Mouse (Mus musculus): ENCODE results near the gene Fam83d. TPM values are rescaled to one million over a fixed set of nuclear protein-coding genes. Genes with fewer than 3 reads are reported as not detected.

The Fam83d gene
- 1 to 10 TPM; 4.7 to 6.0 TPM for total RNA-seq (2021)
- long read RNA-seq, experiment 1, partial matches to known transcripts = 0 of 3 reads
- long read RNA-seq, experiment 1, other reads (novel, unspliced or antisense) = 1 of 3 reads
- long read RNA-seq, experiment 2, transcript Fam83d-201 (4 exons, 2,266 nt) = major isoform, 13 of 14 reads
- long read RNA-seq, experiment 2, partial matches to known transcripts = 1 of 14 reads
- long read RNA-seq, experiment 2, other reads (novel, unspliced or antisense) = 0 of 14 reads

DNA sequence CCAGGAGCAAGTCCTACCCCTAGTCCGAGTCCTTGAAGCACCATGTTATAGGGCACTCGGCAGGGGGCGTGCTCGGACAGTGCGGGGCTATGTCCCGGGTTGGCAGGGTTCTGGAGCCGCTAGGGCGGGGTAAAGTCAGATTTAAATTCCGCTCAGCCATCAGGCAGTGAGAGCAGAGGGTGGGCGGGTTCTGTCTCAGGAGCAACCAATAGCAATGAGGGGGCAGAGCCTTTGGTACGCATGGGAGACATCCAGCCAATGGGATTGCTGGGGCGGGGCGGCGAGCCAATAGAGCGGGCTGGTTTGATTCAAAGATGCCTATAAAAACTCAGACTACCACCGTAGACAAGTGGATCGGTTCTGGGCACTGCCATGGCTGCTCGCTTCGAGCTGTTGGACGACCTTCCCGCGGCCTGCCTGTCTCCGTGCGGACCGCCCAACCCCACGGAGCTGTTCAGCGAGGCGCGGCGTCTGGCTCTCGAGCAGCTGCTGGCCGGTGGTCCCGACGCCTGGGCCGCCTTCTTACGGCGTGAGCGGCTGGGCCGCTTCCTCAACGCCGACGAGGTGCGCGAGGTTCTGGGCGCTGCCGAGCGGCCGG, at the start of gene Fam83d:
TSS of gene Fam83d (plus strand) at position 352 of the 598 bp plus-strand sequence.
- peak within 1 kb of the TSS; percentile 70 for H3K4me3 ChIP-seq
- DNase-seq (ENCODE audit: low spot score in 2 of 2) = peak; percentile 94 to 96
- peak within 1 kb of the TSS; percentile 55 for H3K27ac ChIP-seq
- peak; percentile 79 for TF ChIP-seq CTCF (conservative IDR thresholded peaks at IDR 0.05)

DNA sequence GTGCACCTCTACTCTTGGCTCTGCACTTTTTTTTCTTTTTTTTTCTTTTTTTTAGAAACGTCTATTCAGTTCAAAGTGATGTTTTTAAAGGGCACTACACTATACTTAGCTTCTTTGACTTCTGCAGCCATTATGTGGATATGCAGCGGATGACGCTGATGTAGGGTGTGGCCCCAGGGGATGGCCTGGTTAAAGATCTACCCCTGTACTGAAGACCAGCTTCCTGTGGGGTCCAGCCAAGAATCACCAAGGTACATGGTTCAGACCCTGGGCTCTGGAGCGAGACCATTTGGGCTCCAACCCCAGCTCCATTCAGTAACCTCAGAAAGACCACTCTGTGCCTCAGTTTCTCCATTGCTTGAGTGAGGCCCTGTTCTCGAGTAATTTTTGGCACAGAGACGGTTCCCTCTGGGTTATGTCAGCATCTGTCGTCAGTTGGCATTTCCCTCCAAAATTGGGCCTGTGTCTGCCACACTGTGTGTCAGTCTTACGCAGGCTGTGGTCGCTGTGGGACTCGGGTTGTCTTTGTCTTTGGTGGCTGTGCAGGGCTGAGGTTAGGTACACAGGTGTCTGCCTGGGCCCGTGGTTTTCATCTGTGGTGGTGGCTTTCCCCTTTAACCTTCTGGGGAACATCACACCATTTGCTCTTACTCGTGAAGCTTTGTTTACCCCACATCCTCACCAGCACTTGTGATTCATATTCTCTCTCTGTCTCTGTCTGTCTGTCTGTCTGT, 48.9 kb upstream of the Fam83d start:
- Histone ChIP-seq H3K27ac (no peak overlapping the region), H3K4me3 (no peak overlapping the region)
- DNase-seq (ENCODE audit: low spot score in 2 of 2) = no peak
- no peak for TF ChIP-seq CTCF (conservative IDR thresholded peaks at IDR 0.05)

DNA sequence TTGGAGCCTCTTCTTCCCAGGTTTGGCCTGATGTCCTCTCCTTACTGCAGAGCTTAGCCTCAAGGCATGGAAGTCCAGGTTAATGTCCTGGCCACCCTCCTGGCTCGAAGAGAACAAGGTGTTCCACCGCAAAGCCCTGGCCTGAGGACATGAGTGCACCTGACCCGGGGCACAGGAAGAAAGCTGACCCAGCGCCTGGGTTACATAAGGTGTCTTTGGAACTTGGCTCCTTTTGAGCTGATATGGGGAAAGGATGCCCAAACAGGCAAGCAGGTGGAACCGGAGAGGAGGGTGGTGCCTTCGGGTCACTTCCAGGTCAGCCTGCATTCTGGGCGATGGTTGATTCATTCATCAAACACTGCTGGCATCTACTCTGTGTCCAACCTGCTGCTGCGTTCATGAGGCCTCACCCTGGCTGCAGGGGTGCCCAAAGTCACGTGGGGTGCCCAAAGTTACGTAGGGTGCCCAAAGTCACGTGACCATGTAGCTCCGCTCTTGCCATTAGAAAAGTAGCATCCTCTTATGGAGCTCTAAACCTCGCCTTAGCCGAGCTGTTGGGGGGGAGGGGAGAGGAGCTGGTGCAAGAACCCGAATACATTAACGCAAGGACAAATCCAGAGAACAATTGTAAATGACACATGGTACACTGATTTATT, 47.0 kb upstream of the Fam83d start:
- no peak overlapping the region for H3K4me3 ChIP-seq
- no peak for TF ChIP-seq CTCF (conservative IDR thresholded peaks at IDR 0.05)
- H3K27ac ChIP-seq = peak overlapping the region; percentile 64; the same call in 1 of the 2 replicates
- no peak for DNase-seq (ENCODE audit: low spot score in 2 of 2)

DNA sequence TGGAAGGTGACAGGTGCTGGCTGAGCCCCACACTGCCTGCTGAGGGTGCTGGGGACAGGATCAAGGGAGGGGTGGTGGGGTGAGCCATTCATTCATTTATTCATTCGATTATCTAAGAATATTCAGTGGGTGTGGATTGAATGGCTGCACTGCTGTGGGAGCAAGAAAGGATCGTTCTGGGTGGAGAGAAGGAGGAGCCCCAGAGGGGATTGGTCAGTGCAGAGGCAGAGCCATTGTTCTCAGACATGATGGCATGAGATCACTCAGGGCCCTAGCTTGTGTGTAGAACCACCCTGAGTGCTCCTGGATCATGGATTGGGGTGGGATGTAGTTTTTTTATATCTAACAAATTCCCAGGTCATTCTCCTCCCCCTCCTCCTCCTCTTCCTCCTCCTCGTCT, 46.4 kb upstream of the Fam83d start:
- no peak for TF ChIP-seq CTCF (conservative IDR thresholded peaks at IDR 0.05)
- peak overlapping the region; percentile 64; the same call in 1 of the 2 replicates for H3K27ac ChIP-seq
- no peak for DNase-seq (ENCODE audit: low spot score in 2 of 2)
- no peak overlapping the region for H3K4me3 ChIP-seq

DNA sequence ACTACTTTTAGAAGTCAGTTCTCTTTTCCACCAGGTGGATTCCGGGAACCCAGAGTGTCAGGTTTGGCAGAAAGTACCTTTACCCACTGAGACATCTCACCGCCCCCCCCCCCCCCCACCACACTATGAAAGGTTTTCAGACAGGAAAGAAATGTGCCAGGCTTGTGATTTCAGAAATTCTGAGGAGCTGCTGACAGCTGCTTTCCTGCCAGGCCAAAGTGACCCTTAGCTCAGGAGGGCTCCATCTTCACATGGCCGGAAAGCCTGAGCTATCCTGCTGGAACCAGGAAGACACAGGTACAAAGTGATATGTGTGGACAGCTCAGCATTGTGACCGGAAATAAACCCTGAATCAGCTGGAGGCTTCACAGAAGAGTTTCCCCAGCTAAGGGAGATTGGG, 45.8 kb upstream of the Fam83d start:
- DNase-seq (ENCODE audit: low spot score in 2 of 2) = no peak
- H3K4me3 ChIP-seq = no peak overlapping the region
- peak overlapping the region; percentile 85 for H3K27ac ChIP-seq
- TF ChIP-seq CTCF (conservative IDR thresholded peaks at IDR 0.05) = no peak

DNA sequence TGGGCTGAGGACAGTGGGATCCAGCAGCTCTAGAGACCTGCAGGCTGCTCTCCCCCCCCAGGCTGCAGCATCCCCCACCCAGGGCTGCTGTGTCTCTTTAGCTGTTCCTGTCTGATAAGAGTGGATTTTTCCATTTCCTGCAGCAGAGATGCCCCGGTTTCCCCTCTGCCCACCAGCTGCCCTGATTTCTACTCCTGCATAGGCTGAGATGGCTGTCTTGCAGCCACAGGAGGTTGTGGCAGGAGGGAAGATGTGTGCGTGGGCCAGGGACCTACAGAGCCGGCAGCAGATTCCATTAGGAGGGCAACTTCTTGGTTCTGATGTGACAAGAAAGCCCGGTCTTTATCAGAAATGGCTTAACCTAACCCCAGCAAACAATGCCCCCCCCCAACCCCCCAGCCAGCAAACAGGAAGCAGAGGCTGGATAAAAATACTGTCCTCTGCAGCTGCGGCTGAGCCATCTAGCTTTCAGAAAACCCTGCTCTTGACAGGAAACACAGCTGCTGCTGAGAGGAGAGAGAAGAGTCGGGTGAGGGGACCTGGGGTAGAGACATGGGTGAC, 44.8 kb upstream of the Fam83d start:
- H3K4me3 ChIP-seq = no peak overlapping the region
- DNase-seq (ENCODE audit: low spot score in 2 of 2) = no peak
- peak overlapping the region; percentile 85 for H3K27ac ChIP-seq
- TF ChIP-seq CTCF (conservative IDR thresholded peaks at IDR 0.05) = no peak

DNA sequence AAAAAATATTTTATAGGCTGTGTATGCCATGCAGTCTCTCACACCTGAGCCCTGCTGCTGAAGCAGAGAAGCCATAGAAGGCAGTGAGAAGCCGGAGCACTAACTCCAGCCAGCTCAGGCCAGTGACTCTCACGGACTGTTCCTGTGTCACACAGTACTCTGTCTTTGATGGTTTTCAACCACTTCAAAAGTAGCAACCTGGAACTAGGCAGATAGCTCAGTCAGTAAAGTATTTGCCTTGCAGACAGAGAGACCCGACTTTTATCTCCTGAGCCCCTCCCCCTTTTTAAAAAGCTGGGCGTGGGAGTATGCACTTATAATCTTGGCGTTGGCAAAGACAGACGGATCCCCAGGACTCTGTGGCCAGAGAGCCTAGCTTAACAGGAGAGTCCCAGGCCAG, 44.1 kb upstream of the Fam83d start:
- peak overlapping the region; percentile 85 for H3K27ac ChIP-seq
- TF ChIP-seq CTCF (conservative IDR thresholded peaks at IDR 0.05) = no peak
- DNase-seq (ENCODE audit: low spot score in 2 of 2) = no peak
- H3K4me3 ChIP-seq = no peak overlapping the region

DNA sequence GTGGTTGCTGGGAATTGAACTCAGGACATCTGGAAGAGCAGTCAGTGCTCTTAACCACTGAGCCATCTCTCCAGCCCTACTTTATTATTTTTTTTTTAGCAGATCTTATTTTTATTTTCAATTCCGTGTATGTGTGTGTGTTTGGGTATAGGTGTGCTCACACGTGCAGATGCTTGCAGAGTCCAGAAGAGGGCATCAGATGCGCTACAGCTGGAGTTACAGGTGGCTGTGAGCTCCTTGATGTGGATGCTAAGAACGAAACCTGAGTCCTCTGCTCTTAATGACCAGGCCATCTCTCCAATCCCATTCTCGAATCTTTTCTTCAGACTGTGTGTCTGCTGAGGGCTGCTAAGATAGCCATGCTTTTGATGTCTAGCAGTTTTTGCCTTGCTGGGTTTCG, 41.6 kb upstream of the Fam83d start:
- H3K4me3 ChIP-seq = no peak overlapping the region
- H3K27ac ChIP-seq = peak overlapping the region; percentile 59; the same call in 1 of the 2 replicates
- peak; percentile 45 for TF ChIP-seq CTCF (conservative IDR thresholded peaks at IDR 0.05)
- no peak for DNase-seq (ENCODE audit: low spot score in 2 of 2)

DNA sequence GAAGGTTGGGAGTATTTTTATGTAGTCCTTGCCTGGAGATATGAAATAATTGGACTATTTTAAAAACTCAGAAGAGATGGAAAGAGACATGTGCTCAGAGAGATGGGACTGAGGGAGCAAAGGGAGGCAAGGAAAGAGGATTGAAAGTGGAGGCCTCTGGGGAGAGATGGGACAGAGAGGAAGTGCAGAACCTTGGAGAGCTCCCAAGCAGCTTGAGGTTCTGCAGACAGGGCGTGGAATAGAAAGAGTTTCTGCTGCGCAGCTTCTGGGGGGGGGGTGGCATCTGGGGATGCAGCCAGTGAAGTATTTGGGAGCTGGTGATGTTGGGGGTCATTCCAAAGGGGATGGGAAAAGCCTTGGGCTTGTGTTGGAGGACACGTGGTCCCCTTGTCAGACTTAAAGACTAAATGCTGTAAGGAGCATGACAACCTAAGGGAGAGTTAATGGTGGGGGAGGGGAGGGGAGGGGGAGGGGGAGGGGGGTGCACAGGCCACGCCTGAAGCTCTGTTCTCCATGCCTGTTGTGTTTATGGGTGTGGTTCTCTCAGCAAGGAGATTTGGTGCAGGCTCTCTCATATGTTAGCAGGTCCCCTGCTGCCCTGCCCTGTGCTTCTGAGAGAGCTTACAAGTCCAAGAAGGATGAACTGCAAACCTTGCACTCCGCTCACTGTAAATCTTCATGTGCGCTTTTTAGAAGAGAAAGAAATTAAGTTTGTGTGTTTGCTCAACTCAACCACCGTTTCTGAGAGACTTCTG, 39.7 kb upstream of the Fam83d start:
- DNase-seq (ENCODE audit: low spot score in 2 of 2) = no peak
- TF ChIP-seq CTCF (conservative IDR thresholded peaks at IDR 0.05) = no peak
- Histone ChIP-seq H3K4me3 (no peak overlapping the region), H3K27ac (peak overlapping the region; percentile 59; the same call in 1 of the 2 replicates)

DNA sequence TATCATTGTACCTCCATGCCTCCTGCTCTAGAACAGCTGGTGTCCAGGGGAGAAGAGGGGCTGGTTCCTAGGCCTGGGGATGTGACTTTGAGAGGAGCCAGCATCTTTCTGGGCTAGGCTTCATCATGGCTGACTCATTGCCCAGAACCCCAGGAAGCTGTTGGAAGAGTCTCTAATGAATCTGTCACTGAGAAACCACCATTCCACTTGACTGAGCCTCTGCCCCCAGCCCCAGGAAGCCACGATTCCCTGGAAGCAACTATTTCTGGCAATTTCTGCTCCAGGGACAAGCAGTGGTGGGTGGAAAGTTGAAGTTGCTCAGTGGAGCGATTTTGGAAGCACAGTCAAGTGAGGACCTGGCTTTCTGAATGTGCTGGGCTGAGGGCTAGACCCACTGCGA, 37.0 kb upstream of the Fam83d start:
- H3K4me3 ChIP-seq = no peak overlapping the region
- DNase-seq (ENCODE audit: low spot score in 2 of 2) = no peak
- H3K27ac ChIP-seq = peak overlapping the region; percentile 59; the same call in 1 of the 2 replicates
- TF ChIP-seq CTCF (conservative IDR thresholded peaks at IDR 0.05) = no peak

DNA sequence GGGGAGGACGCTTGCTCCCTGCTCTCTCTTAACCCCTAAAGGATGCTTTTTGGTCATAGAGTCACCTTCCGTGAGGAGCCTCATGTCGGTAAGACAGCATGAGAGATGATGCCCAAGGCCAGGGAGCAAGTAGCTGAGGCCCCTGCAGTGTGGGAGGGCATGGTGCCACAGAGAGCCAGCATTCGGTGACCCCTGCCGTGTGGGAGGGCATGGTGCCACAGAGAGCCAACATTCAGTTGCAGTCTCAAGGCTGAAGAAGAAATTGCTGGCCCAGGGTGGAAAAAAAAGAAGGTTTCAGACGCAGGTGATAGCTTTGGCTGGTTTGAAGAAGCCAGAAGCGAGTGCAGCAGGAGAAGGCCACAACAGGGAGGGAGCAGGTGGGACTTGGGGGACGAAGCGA, 35.4 kb upstream of the Fam83d start:
- DNase-seq (ENCODE audit: low spot score in 2 of 2) = no peak
- Histone ChIP-seq H3K27ac (peak overlapping the region; percentile 85), H3K4me3 (no peak overlapping the region)
- TF ChIP-seq CTCF (conservative IDR thresholded peaks at IDR 0.05) = no peak

DNA sequence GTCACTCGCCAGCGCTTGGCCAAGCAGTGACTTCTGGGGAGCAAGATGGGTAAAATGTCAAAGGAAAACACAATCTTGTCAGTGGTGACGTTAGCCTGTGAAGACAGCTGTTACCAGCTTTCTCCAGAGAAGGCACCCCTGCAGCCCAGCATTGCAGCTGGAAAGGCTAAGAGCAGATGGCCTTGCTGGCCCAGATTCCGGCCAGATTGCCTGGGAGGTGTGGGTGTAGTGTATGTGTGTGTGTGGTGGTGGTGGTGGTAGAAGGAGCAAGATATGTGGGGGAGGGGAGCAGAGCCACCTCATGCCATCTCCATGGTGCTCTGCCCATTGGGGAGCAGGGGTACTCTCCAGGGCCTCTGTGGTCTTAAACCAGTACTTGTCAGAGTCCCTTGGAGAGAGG, 34.8 kb upstream of the Fam83d start:
- no peak for DNase-seq (ENCODE audit: low spot score in 2 of 2)
- no peak for TF ChIP-seq CTCF (conservative IDR thresholded peaks at IDR 0.05)
- H3K27ac ChIP-seq = peak overlapping the region; percentile 85
- no peak overlapping the region for H3K4me3 ChIP-seq
